Mouse (Mus musculus): ENCODE results near the gene Rbm8a2. TPM values are rescaled to one million over a fixed set of nuclear protein-coding genes. Genes with fewer than 3 reads are reported as not detected.

Rbm8a2 gene
- total and polyA plus RNA-seq, 2 experiments from 2014 or later, result 0.16 to 0.57 TPM

GRCm38 (mm10) chr1:175946718-175947315 is 32.1 kb downstream of the Rbm8a2 start:
- whole genome bisulfite sequencing, result 81% methylated on average over 4 of the region's 4 CpGs
- no peak overlapping the region for H3K4me2 ChIP-seq (ENCODE audit: low read depth, low read length, poor library complexity, severe bottlenecking)
- H3K27ac ChIP-seq (ENCODE audit: low read depth, low read length), result no peak overlapping the region
- no peak overlapping the region for H3K9ac ChIP-seq (replicated peaks; ENCODE audit: low read length, poor library complexity, severe bottlenecking)
- no peaks in the 10 kb centered on the region for H3K4me1 ChIP-seq (ENCODE audit: insufficient read depth, low read length)
- no peaks in the 10 kb centered on the region for H3K27me3 ChIP-seq (ENCODE audit: insufficient read depth, low read length)
- no peak overlapping the region for H3K4me3 ChIP-seq (ENCODE audit: low read depth, low read length)
- no peaks in the 10 kb centered on the region for H3K36me3 ChIP-seq (ENCODE audit: insufficient read depth, low read length)
- H3K9me3 ChIP-seq (ENCODE audit: low read length), result no peaks in the 10 kb centered on the region
- peak; percentile 27 for DNase-seq (ENCODE audit: low spot score)
- TF ChIP-seq CTCF (IDR thresholded peaks at IDR 0.05), result no peak
- no peak for ATAC-seq (ENCODE audit: low FRiP score)

- 94% methylated on average over 7 of the region's 7 CpGs for WGBS
- no peak for TF ChIP-seq CTCF (IDR thresholded peaks at IDR 0.05)
- H3K4me3 ChIP-seq (ENCODE audit: low read depth, low read length), result no peak overlapping the region
Measured at GRCm38 (mm10) chr1:175943168-175943567, 35.7 kb downstream of the Rbm8a2 start.

GRCm38 (mm10) chr1:175938731-175939130 is 40.2 kb downstream of the Rbm8a2 start:
- no peak for ATAC-seq (ENCODE audit: low FRiP score)
- Histone ChIP-seq H3K9me3 (ENCODE audit: low read length) (no peaks in the 10 kb centered on the region), H3K4me2 (ENCODE audit: low read depth, low read length, poor library complexity, severe bottlenecking) (no peak overlapping the region), H3K4me3 (ENCODE audit: low read depth, low read length) (no peak overlapping the region), H3K4me1 (ENCODE audit: insufficient read depth, low read length) (no peaks in the 10 kb centered on the region), H3K27me3 (ENCODE audit: insufficient read depth, low read length) (no peaks in the 10 kb centered on the region), H3K9ac (replicated peaks; ENCODE audit: low read length, poor library complexity, severe bottlenecking) (no peak overlapping the region), H3K36me3 (ENCODE audit: insufficient read depth, low read length) (no peaks in the 10 kb centered on the region), H3K27ac (ENCODE audit: low read depth, low read length) (no peak overlapping the region)
- DNase-seq (ENCODE audit: low spot score), result no peak
- WGBS, result 87% methylated on average over 3 of the region's 3 CpGs
- no peak for TF ChIP-seq CTCF (IDR thresholded peaks at IDR 0.05)

More at GRCm38 (mm10) chr1:175943168-175943567, 35.7 kb downstream of the Rbm8a2 start:
- ATAC-seq (ENCODE audit: low FRiP score) (no peak), DNase-seq (ENCODE audit: low spot score) (no peak)
- Histone ChIP-seq H3K4me1 (ENCODE audit: insufficient read depth, low read length) (no peaks in the 10 kb centered on the region), H3K9me3 (ENCODE audit: low read length) (no peaks in the 10 kb centered on the region), H3K27me3 (ENCODE audit: insufficient read depth, low read length) (no peaks in the 10 kb centered on the region), H3K4me2 (ENCODE audit: low read depth, low read length, poor library complexity, severe bottlenecking) (no peak overlapping the region), H3K36me3 (ENCODE audit: insufficient read depth, low read length) (no peaks in the 10 kb centered on the region), H3K9ac (replicated peaks; ENCODE audit: low read length, poor library complexity, severe bottlenecking) (no peak overlapping the region), H3K27ac (ENCODE audit: low read depth, low read length) (no peak overlapping the region)

- ATAC-seq (ENCODE audit: low FRiP score) (peak; percentile 83), DNase-seq (ENCODE audit: low spot score) (peak; percentile 95)
- Histone ChIP-seq H3K4me2 (ENCODE audit: low read depth, low read length, poor library complexity, severe bottlenecking) (peak overlapping the region; percentile 40; the same call in 1 of the 2 replicates), H3K9ac (replicated peaks; ENCODE audit: low read length, poor library complexity, severe bottlenecking) (no peak overlapping the region), H3K36me3 (ENCODE audit: insufficient read depth, low read length) (no peaks in the 10 kb centered on the region), H3K4me3 (ENCODE audit: low read depth, low read length) (no peak overlapping the region), H3K4me1 (ENCODE audit: insufficient read depth, low read length) (no peaks in the 10 kb centered on the region), H3K9me3 (ENCODE audit: low read length) (no peaks in the 10 kb centered on the region), H3K27me3 (ENCODE audit: insufficient read depth, low read length) (no peaks in the 10 kb centered on the region), H3K27ac (ENCODE audit: low read depth, low read length) (no peak overlapping the region)
- peak; percentile 99 for TF ChIP-seq CTCF (IDR thresholded peaks at IDR 0.05)
- WGBS, result 7% methylated on average over 11 of the region's 11 CpGs
Measured at GRCm38 (mm10) chr1:175936282-175936737, 42.6 kb downstream of the Rbm8a2 start.

GRCm38 (mm10) chr1:175931391-175931790 is 47.5 kb downstream of the Rbm8a2 start:
- H3K4me1 ChIP-seq (ENCODE audit: insufficient read depth, low read length), result no peaks in the 10 kb centered on the region
- ATAC-seq (ENCODE audit: low FRiP score), result no peak
- no peak overlapping the region for H3K27ac ChIP-seq (ENCODE audit: low read depth, low read length)
- H3K27me3 ChIP-seq (ENCODE audit: insufficient read depth, low read length), result no peaks in the 10 kb centered on the region
- H3K4me3 ChIP-seq (ENCODE audit: low read depth, low read length), result no peak overlapping the region
- 91% methylated on average over 5 of the region's 5 CpGs for WGBS
- H3K9ac ChIP-seq (replicated peaks; ENCODE audit: low read length, poor library complexity, severe bottlenecking), result no peak overlapping the region
- no peak overlapping the region for H3K4me2 ChIP-seq (ENCODE audit: low read depth, low read length, poor library complexity, severe bottlenecking)
- DNase-seq (ENCODE audit: low spot score), result no peak
- no peak for TF ChIP-seq CTCF (IDR thresholded peaks at IDR 0.05)
- H3K36me3 ChIP-seq (ENCODE audit: insufficient read depth, low read length), result no peaks in the 10 kb centered on the region
- no peaks in the 10 kb centered on the region for H3K9me3 ChIP-seq (ENCODE audit: low read length)

Other genes with a start within 250 kb of the Rbm8a2 start
- gene Exo1, start 98.5 kb downstream of the Rbm8a2 start, total RNA-seq (2014; rRNA removed), result 1.1 and 2.1 TPM in 2 replicates
- gene Exo1, start 98.5 kb downstream of the Rbm8a2 start, polyA plus RNA-seq (2015; fragmentation: Nextera tagmentation; extraction: Ambion mirVana), result 1.4 and 1.6 TPM in 2 replicates
- not detected in 2 replicates for gene Gm38100, start 58.8 kb downstream of the Rbm8a2 start, total RNA-seq (2014; rRNA removed)
- 0.09 TPM in 1 of 2 replicates, not detected in the other for gene Gm38100, start 58.8 kb downstream of the Rbm8a2 start, polyA plus RNA-seq (2015; fragmentation: Nextera tagmentation; extraction: Ambion mirVana)